Mouse (Mus musculus) neural tube, embryonic 14.5 days (tissue): ENCODE data around the gene Fam131c. TPM values are rescaled to one million over a fixed set of nuclear protein-coding genes. Genes with fewer than 3 reads are reported as not detected.
A peak's percentile ranks its signal among the peaks of the same experiment; 100 is the strongest.

ENCODE experiments used
- ATAC-seq: fragments of 200-750 bp; cut with Nextera tagmentation; 2 replicates; pipeline ENCODE4 v1.8.0; 2017; ENCODE audit warnings: low read depth, mild to moderate bottlenecking, moderate TSS enrichment, moderate library complexity
- H3K27ac ChIP-seq: fragments of 300-500 bp; sonication (generic); 2 replicates; pipeline ENCODE4 v1.5.1; 2014; ENCODE audit warnings: low read depth, mild to moderate bottlenecking, control low read depth, low read length, moderate library complexity, mixed read lengths
- H3K27me3 ChIP-seq: fragments of 300-500 bp; sonication (generic); 2 replicates; pipeline ENCODE4 v1.6.1; 2014; ENCODE audit warnings: low read length; ENCODE audit not compliant: control insufficient read depth, insufficient read depth
- H3K36me3 ChIP-seq: fragments of 300-500 bp; sonication (generic); 2 replicates; pipeline ENCODE4 v1.6.1; 2014; ENCODE audit warnings: low read length, mixed read lengths; ENCODE audit not compliant: control insufficient read depth, insufficient read depth
- H3K4me1 ChIP-seq: fragments of 300-500 bp; sonication (generic); 2 replicates; pipeline ENCODE4 v1.6.1; 2014; ENCODE audit warnings: low read length; ENCODE audit not compliant: control insufficient read depth, insufficient read depth
- H3K4me2 ChIP-seq: fragments of 300-500 bp; sonication (generic); 2 replicates; pipeline ENCODE4 v1.6.1; 2014; ENCODE audit warnings: mild to moderate bottlenecking, low read depth, low read length, control low read depth
- H3K4me3 ChIP-seq: fragments of 300-500 bp; sonication (generic); 2 replicates; pipeline ENCODE4 v1.5.1; 2014; ENCODE audit warnings: low read depth, low read length, control low read depth, mixed read lengths
- H3K9ac ChIP-seq: fragments of 300-500 bp; sonication (generic); replicated peaks from 2 replicates; pipeline ENCODE4 v1.6.1; 2014; ENCODE audit warnings: low read depth, mild to moderate bottlenecking, control low read depth, low read length, mixed read lengths
- H3K9me3 ChIP-seq: fragments of 300-500 bp; sonication (generic); 2 replicates; pipeline ENCODE4 v1.6.1; 2016; ENCODE audit warnings: low read length; ENCODE audit not compliant: control insufficient read depth
- WGBS: fragments of 180-500 bp; shearing (Covaris S2); extraction: QIAGEN DNeasy Blood & Tissue Kit; methylation state at CpG from one replicate; pipeline ENCODE4 v1.1.7; 2014; 5-methylcytosine and 5-hydroxymethylcytosine counted together
- polyA plus RNA-seq: library from polyadenylated mRNA; unstranded; fragments of >200 nt; fragmentation: Nextera tagmentation; extraction: Ambion mirVana; gene quantifications from 2 replicates; pipeline ENCODE4 v1.2.1, GENCODE M21; 2014

Fam131c gene
- polyA plus RNA-seq, 1 experiment from 2014 or later, result 47.7 TPM

DNA sequence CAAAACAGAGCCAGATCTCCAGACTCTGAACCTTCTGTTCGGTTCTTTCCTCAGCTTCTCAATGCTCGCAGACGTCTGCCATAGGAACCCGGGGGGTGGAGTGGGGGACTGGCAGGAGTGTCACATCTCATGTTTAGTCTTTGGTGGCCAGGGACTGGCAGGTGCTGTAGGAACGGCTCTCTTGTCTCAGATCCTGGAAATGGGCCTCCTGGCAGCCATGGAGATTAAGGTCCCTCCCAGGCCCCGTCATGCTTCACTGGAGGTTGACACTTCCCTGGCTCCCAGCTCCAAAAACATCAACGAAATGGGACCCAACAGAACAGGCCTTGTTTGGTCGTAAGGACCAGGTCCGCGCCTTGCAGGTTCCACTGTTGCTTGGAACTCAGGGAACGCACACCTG lies 19.4 kb upstream of the Fam131c start:
- 78% methylated on average over 11 of the region's 11 CpGs for whole genome bisulfite sequencing
- H3K27me3 ChIP-seq, result no peaks in the 10 kb centered on the region

DNA sequence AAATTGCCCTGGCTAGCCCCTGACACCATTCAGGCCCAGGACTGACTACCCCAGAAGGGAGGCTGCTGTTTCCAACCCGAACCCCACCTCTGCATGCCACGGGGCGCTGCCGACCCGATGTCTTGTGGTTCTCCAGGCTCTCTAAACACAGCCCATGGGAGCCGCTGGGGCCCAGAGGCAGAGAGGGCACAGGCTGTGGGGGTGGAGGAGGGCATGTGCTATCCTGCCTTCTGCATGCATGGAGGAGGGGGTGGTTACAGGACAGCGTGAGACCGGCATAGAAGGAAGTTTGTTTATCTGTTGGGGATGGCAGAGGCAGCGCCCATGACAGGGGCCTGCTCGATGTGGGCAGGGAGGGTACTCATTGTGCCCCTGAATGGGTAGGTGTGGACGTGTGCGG lies 18.0 kb upstream of the Fam131c start:
- H3K4me2 ChIP-seq, result no peak overlapping the region
- ATAC-seq, result no peak
- no peaks in the 10 kb centered on the region for H3K27me3 ChIP-seq
- no peak overlapping the region for H3K27ac ChIP-seq
- H3K9me3 ChIP-seq, result no peaks in the 10 kb centered on the region
- whole genome bisulfite sequencing, result 87% methylated on average over 12 of the region's 12 CpGs
- no peaks in the 10 kb centered on the region for H3K36me3 ChIP-seq
- no peak overlapping the region for H3K4me3 ChIP-seq
- H3K4me1 ChIP-seq, result no peaks in the 10 kb centered on the region
- no peak overlapping the region for H3K9ac ChIP-seq

More for the DNA sequence above, 19.4 kb upstream of the Fam131c start:
- H3K27ac ChIP-seq, result no peak overlapping the region
- H3K4me2 ChIP-seq, result no peak overlapping the region
- H3K36me3 ChIP-seq, result no peaks in the 10 kb centered on the region
- H3K9ac ChIP-seq, result no peak overlapping the region
- H3K4me1 ChIP-seq, result no peaks in the 10 kb centered on the region
- no peak for ATAC-seq
- H3K9me3 ChIP-seq, result no peaks in the 10 kb centered on the region
- no peak overlapping the region for H3K4me3 ChIP-seq

DNA sequence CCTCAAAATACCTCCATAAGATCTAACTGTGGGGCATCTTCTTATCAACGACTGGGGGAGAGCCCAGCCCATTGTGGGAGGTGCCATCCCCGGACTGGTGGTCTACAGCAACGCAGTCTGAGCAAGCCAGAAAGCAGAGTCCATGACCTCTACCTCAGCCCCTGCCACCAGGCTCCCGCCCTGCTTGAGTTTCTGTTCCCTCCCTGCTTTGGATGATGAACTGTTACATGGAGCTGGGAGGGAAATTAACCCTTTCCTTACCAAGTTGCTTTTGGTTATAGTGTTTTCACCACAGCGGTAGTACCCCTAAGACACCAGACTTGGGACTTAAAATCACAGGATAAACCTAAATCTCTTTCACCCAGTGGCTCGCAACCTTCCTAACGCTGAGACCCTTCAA lies 16.0 kb upstream of the Fam131c start:
- Histone ChIP-seq H3K4me1 (no peaks in the 10 kb centered on the region), H3K27me3 (no peaks in the 10 kb centered on the region), H3K36me3 (no peaks in the 10 kb centered on the region), H3K4me2 (no peak overlapping the region), H3K9me3 (no peaks in the 10 kb centered on the region), H3K27ac (no peak overlapping the region), H3K9ac (no peak overlapping the region), H3K4me3 (no peak overlapping the region)
- WGBS, result 69% methylated on average over 7 of the region's 7 CpGs
- ATAC-seq, result no peak

DNA sequence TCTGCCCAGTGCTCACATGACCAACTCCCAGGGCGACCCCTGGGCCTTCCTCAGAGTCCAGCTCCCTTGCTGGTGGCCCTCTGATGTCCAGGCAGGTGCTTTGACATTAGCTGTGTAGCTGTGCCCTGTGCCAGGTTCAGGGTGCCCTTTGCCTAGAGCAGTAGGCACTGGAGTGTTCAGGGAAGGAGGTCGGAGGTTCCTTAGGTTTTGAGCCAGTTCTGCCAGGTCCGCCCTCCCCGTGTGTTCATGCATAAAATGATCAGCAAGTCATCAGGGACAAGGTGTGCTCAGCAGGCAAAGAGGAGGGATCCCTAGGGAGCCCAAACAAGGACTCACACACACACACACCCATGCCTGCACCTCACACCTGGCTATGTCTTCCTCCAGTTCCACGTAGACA lies 15.0 kb upstream of the Fam131c start:
- no peak for ATAC-seq
- Histone ChIP-seq H3K36me3 (no peaks in the 10 kb centered on the region), H3K4me2 (no peak overlapping the region), H3K27me3 (no peaks in the 10 kb centered on the region), H3K9me3 (no peaks in the 10 kb centered on the region), H3K27ac (no peak overlapping the region), H3K4me3 (no peak overlapping the region), H3K4me1 (no peaks in the 10 kb centered on the region), H3K9ac (no peak overlapping the region)
- WGBS, result 76% methylated on average over 5 of the region's 5 CpGs

DNA sequence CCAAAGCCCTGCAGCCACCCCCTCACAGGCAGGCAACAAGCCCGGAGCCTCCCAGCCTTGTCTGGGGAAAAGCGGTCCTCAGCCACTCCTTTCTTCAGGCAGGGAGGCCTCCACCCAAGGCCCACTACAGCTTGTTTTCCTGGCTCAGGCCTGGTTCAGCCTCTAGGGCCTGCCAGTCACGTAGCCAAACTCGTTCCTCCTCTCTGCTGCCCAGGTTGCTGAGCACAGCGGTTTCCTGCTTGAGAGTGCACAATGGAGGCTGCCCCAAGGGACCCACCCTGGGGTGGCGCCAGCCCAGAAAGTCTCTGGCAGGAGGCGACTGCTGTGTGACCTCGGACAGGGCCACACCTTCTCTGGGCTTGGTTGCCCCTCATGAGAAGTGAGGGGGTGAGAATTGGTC lies 14.2 kb upstream of the Fam131c start:
- H3K9ac ChIP-seq, result no peak overlapping the region
- no peak overlapping the region for H3K27ac ChIP-seq
- H3K27me3 ChIP-seq, result no peaks in the 10 kb centered on the region
- H3K36me3 ChIP-seq, result no peaks in the 10 kb centered on the region
- WGBS, result 72% methylated on average over 8 of the region's 8 CpGs
- ATAC-seq, result no peak
- H3K4me1 ChIP-seq, result no peaks in the 10 kb centered on the region
- no peaks in the 10 kb centered on the region for H3K9me3 ChIP-seq
- H3K4me3 ChIP-seq, result no peak overlapping the region
- H3K4me2 ChIP-seq, result no peak overlapping the region

DNA sequence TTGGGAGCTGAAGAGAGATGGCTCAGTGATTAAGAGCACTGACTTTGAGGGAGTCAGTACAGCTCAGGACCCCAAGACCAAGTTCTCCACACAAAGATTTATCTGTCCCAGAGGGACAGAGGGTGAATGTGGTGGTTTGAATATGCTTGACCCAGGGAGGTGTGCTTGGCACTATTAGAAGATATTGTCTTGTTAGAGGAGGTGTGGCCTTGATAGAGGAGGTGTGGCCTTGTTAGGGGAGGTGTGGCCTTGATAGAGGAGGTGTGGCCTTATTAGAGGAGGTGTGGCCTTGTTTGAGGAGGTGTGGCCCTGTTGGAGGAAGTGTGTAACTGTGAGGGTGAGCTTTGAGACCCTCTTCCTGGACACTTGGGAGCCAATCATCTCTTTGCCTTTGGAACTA lies 10.2 kb upstream of the Fam131c start:
- Histone ChIP-seq H3K4me1 (no peaks in the 10 kb centered on the region), H3K36me3 (no peaks in the 10 kb centered on the region), H3K4me2 (no peak overlapping the region), H3K27me3 (no peaks in the 10 kb centered on the region), H3K4me3 (no peak overlapping the region), H3K27ac (no peak overlapping the region), H3K9me3 (no peaks in the 10 kb centered on the region), H3K9ac (no peak overlapping the region)
- no peak for ATAC-seq

DNA sequence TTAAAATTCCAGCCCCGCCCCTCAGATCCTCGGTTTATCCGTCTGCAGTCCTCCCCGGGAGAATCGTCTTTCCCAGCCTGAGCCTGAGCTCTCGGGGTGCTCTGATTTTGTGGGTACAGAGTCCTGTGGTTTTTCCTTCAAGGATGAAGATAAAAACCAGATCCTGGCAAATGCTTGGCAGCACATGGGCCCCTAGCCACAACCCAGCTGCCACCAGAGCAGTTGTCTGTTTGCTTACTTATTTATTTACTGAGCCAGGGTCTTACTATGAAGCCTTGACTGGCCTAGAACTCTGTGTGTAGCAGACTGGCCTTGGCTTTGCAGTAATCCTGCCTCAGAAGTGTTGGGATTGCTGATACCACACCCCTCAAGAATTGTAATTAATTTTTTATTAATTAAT lies 8.8 kb upstream of the Fam131c start:
- no peaks in the 10 kb centered on the region for H3K27me3 ChIP-seq

DNA sequence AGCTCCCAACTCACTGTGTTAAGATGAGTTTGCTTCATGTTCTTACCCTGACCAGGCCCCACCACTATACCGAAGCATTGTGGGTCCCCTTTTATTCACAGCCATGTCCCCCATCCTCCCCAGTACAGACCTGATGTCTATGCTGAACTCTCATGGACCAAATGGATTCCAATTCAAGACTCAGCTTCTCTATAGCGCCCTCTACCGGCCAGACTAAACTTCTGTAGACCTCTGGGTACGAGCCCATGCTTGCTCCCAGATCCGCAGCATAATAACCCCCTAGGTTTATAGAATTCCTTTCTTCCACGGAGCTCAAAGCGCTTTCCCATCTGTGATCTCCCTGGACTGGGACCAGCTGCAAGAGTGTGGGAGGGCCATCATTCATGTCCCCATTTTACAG lies 7.2 kb upstream of the Fam131c start:
- 36% methylated on average over 7 of the region's 7 CpGs for WGBS
- H3K27ac ChIP-seq, result no peak overlapping the region
- H3K4me2 ChIP-seq, result no peak overlapping the region
- no peaks in the 10 kb centered on the region for H3K4me1 ChIP-seq
- H3K27me3 ChIP-seq, result no peaks in the 10 kb centered on the region
- no peak overlapping the region for H3K4me3 ChIP-seq
- no peaks in the 10 kb centered on the region for H3K36me3 ChIP-seq
- no peak overlapping the region for H3K9ac ChIP-seq
- ATAC-seq, result no peak
- no peaks in the 10 kb centered on the region for H3K9me3 ChIP-seq

More for the DNA sequence above, 8.8 kb upstream of the Fam131c start:
- no peak overlapping the region for H3K4me3 ChIP-seq
- no peaks in the 10 kb centered on the region for H3K4me1 ChIP-seq
- no peak overlapping the region for H3K27ac ChIP-seq
- no peaks in the 10 kb centered on the region for H3K9me3 ChIP-seq
- H3K36me3 ChIP-seq, result no peaks in the 10 kb centered on the region
- 90% methylated on average over 6 of the region's 6 CpGs for WGBS
- no peak overlapping the region for H3K4me2 ChIP-seq
- ATAC-seq, result no peak
- H3K9ac ChIP-seq, result no peak overlapping the region

DNA sequence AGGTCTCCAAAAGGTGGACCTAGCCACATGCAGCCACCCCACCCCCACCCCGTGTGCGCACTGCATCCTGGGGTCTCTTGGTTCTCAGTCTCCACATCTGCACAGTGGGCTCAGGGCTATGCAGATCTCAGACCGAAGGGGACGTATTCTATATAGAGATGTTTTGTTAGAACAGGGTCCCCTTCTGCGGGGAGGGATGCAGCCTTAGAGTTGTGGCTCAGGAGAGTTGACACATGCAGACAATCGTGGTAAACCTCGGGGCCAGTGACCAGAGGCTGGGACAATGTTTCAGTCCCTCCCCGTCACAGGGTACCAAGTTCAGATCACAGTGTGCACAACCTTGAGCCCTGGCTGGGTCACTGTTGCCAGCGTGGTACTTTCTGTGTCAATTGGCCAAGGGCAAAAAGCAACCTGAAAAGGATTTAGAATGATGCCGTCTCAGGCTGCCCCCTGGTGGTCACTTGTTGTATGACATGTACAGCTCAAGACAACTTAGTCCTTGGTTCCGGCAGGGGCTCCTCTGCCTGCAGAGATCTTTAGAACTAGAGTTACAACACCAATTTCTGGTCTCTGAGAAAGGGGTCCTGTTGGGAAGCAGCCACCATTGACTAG lies 5.0 kb upstream of the Fam131c start:
- no peak overlapping the region for H3K27ac ChIP-seq
- peaks cover 2% of the 10 kb centered on the region; the same call in 1 of the 2 replicates for H3K27me3 ChIP-seq
- H3K4me2 ChIP-seq, result no peak overlapping the region
- H3K9ac ChIP-seq, result 0 out of 2 replicates have a peak overlapping the region, but pooled peaks have one; percentile 16
- 32% methylated on average over 11 of the region's 11 CpGs for WGBS
- no peaks in the 10 kb centered on the region for H3K4me1 ChIP-seq
- no peak overlapping the region for H3K4me3 ChIP-seq
- no peaks in the 10 kb centered on the region for H3K36me3 ChIP-seq
- ATAC-seq, result peak; percentile 23; the same call in 1 of the 2 replicates
- no peaks in the 10 kb centered on the region for H3K9me3 ChIP-seq
